Mouse (Mus musculus): ENCODE measurements at regions not wholly inside any gene's neighbourhood (a gene's known extent, or its start where the extent isn't known, plus 50 kb on each side); places are given as distances from the start of the nearest gene placed in this dataset.

DNA sequence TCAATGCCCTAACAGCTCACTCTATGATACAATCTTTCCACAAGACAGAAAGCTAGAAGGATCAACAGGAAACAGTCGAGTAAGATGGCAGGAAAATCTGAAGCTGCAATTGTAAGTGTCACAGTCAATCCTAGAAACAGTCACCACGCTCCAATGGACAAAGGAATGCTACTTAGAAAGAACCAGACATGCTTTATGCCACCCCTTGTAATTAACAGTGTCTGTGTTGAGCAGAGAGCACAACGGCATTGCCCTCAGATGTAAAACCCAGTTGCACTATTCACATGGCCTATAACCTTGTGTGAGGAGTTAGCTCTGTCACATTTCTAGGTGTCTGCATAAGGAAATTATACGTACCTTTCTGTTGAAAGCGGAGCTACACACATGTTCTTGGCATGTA is 864.8 kb downstream of the Defb40 start:
- H3K4me1 ChIP-seq (ENCODE audit: control insufficient read depth, insufficient read depth, low read length): no peaks in the 10 kb centered on the region
- no peak for TF ChIP-seq CTCF (IDR thresholded peaks at IDR 0.05; ENCODE audit: insufficient read depth, low read length)
- TF ChIP-seq POLR2A (IDR thresholded peaks at IDR 0.05; ENCODE audit: borderline replicate concordance, extremely low read depth, low read depth, low read length): no peak
- H3K4me3 ChIP-seq (replicated peaks; ENCODE audit: extremely low read depth, low read depth, low read length): no peak overlapping the region
- DNase-seq: no peak
- 69% methylated on average over 5 of the region's 5 CpGs for WGBS

DNA sequence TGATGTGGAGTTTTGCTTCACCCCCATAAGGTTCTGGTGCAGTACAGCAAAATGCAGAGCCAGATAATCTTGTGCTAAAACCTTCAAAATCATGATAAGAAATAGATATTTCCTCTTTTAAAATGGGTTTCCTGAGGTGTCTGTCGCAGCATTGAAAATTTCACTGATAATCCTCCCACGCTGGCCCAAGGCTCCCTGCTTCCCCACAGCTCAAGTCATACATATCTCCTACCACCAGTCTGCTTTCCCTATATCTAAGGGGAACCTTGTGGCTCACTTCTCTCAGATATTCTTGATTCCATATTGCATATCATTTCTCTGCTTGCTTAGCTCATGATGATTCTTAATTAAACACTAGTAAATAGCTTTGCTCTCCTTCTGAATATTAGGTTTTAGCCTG is 868.6 kb downstream of the Defb40 start:
- no peaks in the 10 kb centered on the region for H3K4me1 ChIP-seq (ENCODE audit: control insufficient read depth, insufficient read depth, low read length)
- WGBS: 67% methylated on average over 2 of the region's 2 CpGs
- no peak for DNase-seq
- no peak for TF ChIP-seq POLR2A (IDR thresholded peaks at IDR 0.05; ENCODE audit: borderline replicate concordance, extremely low read depth, low read depth, low read length)
- TF ChIP-seq CTCF (IDR thresholded peaks at IDR 0.05; ENCODE audit: insufficient read depth, low read length): no peak
- no peak overlapping the region for H3K4me3 ChIP-seq (replicated peaks; ENCODE audit: extremely low read depth, low read depth, low read length)

DNA sequence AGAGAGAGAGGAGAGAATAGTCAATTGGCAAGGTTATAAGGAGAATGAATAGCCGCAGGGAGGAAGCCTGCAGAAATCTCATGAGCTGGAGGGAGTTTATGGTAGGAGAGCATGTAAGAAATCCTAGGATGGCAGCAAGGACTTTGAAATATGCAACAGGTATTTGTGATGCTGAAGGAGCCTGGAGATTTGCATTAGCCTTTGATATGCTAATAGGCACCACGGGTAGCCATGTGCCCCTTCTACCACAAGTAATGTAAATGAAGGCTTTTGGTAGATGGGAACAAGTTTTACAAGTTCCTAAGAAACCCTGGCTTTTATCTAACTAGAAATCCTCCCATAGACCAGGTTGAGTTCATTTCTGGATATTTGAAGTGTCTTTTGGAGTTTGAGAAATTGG is 871.2 kb downstream of the Defb40 start:
- 57% methylated on average over 2 of the region's 2 CpGs for WGBS
- DNase-seq: no peak
- TF ChIP-seq CTCF (IDR thresholded peaks at IDR 0.05; ENCODE audit: insufficient read depth, low read length) (no peak), POLR2A (IDR thresholded peaks at IDR 0.05; ENCODE audit: borderline replicate concordance, extremely low read depth, low read depth, low read length) (no peak)
- no peaks in the 10 kb centered on the region for H3K4me1 ChIP-seq (ENCODE audit: control insufficient read depth, insufficient read depth, low read length)
- no peak overlapping the region for H3K4me3 ChIP-seq (replicated peaks; ENCODE audit: extremely low read depth, low read depth, low read length)

DNA sequence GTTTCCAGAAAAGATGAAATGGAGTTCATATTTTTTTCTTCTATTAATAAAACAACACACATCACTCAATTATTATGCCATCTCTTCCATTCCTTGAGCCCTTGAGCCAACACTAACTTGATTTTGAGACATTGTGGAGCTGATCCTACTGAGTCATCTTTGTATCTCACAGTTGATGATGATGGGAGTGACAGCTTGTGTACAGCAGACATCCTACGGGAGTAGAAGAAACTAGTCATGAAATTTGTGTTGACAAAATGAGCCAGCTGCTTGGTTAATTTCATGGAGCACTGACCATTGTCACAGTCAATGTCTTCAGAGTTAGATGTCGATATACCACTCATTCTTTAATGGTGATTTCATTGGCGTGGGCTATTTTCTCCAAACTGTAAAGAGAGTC is 912.6 kb downstream of the Defb40 start:
- no peak for TF ChIP-seq POLR2A (IDR thresholded peaks at IDR 0.05; ENCODE audit: borderline replicate concordance, extremely low read depth, low read depth, low read length)
- no peak for TF ChIP-seq CTCF (IDR thresholded peaks at IDR 0.05; ENCODE audit: insufficient read depth, low read length)
- WGBS: 63% methylated on average over 3 of the region's 3 CpGs
- Histone ChIP-seq H3K4me1 (ENCODE audit: control insufficient read depth, insufficient read depth, low read length) (no peaks in the 10 kb centered on the region), H3K4me3 (replicated peaks; ENCODE audit: extremely low read depth, low read depth, low read length) (no peak overlapping the region)
- DNase-seq: no peak

DNA sequence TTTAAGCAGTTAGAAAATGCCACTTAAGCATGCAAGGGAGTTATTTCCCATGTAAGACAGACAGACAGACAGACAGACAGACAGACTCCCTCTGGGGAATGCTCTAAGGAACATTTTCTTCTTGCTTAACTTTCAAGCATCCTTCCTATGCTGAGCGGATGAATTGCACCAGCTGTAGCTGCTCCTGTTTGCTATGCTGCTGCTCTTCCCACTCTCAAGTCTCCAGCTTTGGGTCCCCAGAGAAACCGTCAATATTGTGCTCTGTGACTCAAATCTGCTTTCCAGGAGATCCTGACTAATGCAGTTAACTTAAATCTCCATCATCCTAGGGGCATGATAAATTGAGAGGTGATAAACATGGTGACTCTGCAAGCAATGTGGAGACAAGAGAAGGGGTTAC is 918.5 kb downstream of the Defb40 start:
- WGBS: 71% methylated on average over 2 of the region's 2 CpGs
- DNase-seq: no peak
- Histone ChIP-seq H3K4me3 (replicated peaks; ENCODE audit: extremely low read depth, low read depth, low read length) (no peak overlapping the region), H3K4me1 (ENCODE audit: control insufficient read depth, insufficient read depth, low read length) (no peaks in the 10 kb centered on the region)
- no peak for TF ChIP-seq POLR2A (IDR thresholded peaks at IDR 0.05; ENCODE audit: borderline replicate concordance, extremely low read depth, low read depth, low read length)
- TF ChIP-seq CTCF (IDR thresholded peaks at IDR 0.05; ENCODE audit: insufficient read depth, low read length): no peak

DNA sequence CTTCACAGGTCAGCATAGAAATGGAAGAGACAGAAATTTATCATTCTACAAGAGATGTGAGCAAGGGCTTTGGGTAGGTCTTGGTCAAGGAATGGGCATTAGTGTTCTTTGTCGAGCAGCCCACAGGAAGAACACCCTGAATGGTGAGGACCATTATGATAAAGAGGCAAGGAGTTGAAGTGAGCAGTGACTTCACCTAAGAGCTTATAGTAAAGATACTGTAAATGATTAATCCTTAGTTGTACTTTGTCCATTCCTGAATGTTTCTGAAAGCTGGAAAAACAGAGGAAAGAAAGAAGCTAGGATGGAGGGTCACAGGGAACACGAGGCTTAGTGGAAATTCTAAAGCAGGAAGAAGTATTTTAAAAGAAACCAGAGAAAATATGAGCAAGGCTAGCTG is 956.9 kb downstream of the Defb40 start:
- Histone ChIP-seq H3K4me3 (replicated peaks; ENCODE audit: extremely low read depth, low read depth, low read length) (no peak overlapping the region), H3K4me1 (ENCODE audit: control insufficient read depth, insufficient read depth, low read length) (no peaks in the 10 kb centered on the region)
- WGBS: 47% methylated on average over 2 of the region's 2 CpGs
- no peak for TF ChIP-seq CTCF (IDR thresholded peaks at IDR 0.05; ENCODE audit: insufficient read depth, low read length)
- no peak for DNase-seq

DNA sequence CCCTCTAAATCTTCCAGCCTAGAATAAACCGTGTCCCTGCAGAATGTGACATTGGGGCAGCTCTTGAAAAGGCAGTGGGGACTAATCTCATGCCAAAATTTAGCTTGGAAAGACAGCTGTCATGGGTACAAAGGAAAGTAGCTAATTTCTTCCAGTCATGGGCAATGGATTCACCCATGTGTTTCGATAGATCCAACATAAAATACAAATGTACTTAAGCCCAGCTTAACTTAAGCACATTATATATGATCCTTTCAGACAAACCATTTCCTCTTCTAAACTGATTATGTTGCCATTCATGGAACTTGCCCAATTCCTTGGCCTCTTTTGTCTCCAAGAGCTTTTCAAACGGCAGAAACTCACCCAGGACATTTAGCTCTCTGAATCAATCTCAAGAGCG is 970.5 kb downstream of the Defb40 start:
- H3K4me1 ChIP-seq (ENCODE audit: control insufficient read depth, insufficient read depth, low read length): no peaks in the 10 kb centered on the region
- WGBS: 76% methylated on average over 4 of the region's 4 CpGs
- H3K4me3 ChIP-seq (replicated peaks; ENCODE audit: extremely low read depth, low read depth, low read length): no peak overlapping the region
- TF ChIP-seq CTCF (IDR thresholded peaks at IDR 0.05; ENCODE audit: insufficient read depth, low read length) (no peak), POLR2A (IDR thresholded peaks at IDR 0.05; ENCODE audit: borderline replicate concordance, extremely low read depth, low read depth, low read length) (no peak)
- no peak for DNase-seq

DNA sequence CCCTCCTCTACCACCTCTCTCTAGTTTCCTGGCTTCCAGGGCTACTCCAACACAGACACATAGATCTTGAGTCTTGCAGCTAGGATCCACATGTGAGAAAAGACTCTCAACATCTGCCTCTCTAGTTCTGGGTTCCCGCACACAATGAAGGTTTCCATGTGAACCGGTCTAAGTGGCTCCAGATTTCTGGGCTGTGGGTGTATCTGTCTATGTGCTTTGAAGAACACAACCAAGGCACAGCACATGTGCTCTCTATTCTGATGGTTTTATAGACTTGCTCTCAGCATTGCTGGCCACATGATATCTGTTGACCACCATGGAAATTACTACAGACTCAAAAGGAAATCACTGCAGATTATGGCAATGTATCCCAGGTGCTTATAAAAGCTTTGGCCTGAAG is 972.4 kb downstream of the Defb40 start:
- H3K4me3 ChIP-seq (replicated peaks; ENCODE audit: extremely low read depth, low read depth, low read length): no peak overlapping the region
- no peaks in the 10 kb centered on the region for H3K4me1 ChIP-seq (ENCODE audit: control insufficient read depth, insufficient read depth, low read length)
- TF ChIP-seq POLR2A (IDR thresholded peaks at IDR 0.05; ENCODE audit: borderline replicate concordance, extremely low read depth, low read depth, low read length): no peak
- TF ChIP-seq CTCF (IDR thresholded peaks at IDR 0.05; ENCODE audit: insufficient read depth, low read length): no peak
- 96% methylated on average over 2 of the region's 2 CpGs for WGBS
- no peak for DNase-seq

DNA sequence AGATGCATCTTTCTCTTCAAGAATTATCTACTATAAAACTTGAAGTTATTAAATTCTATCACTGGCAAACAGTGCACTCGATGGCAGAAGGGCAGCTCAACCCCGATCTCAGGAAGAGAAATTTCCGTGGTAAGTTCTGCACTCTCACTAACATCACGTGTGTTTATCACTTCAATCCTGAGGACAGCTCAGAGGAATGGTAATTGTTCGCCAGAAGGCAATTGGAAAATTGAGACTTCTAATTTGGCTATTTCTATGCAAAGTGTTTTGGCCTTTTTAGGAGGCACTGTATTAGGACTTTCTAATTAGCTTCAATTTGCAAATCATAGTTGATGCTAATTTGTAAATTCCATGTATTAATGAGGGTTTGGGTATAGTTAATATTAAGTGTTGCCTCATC is 977.3 kb downstream of the Defb40 start:
- no peaks in the 10 kb centered on the region for H3K4me1 ChIP-seq (ENCODE audit: control insufficient read depth, insufficient read depth, low read length)
- H3K4me3 ChIP-seq (replicated peaks; ENCODE audit: extremely low read depth, low read depth, low read length): no peak overlapping the region
- DNase-seq: no peak
- no peak for TF ChIP-seq POLR2A (IDR thresholded peaks at IDR 0.05; ENCODE audit: borderline replicate concordance, extremely low read depth, low read depth, low read length)
- TF ChIP-seq CTCF (IDR thresholded peaks at IDR 0.05; ENCODE audit: insufficient read depth, low read length): no peak
- WGBS: 76% methylated on average over 5 of the region's 5 CpGs

DNA sequence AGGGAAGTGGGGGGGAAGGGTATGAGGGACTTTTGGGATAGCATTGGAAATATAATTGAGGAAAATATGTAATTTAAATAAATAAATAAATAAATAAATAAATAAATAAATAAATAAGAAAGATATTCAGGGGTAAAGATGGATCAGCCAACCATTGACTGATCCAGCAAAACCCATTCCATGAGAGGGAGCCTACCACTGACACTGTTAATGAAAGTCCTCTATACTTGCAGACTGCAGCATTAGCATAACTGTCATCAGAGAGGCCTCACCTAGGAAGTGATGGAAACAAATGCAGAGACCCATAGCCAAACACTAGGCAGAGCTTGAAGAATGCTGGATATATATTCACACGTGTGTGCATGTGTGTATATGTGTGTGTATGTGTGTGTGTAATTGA is 993.3 kb downstream of the Defb40 start:
- Histone ChIP-seq H3K4me1 (ENCODE audit: control insufficient read depth, insufficient read depth, low read length) (no peaks in the 10 kb centered on the region), H3K4me3 (replicated peaks; ENCODE audit: extremely low read depth, low read depth, low read length) (no peak overlapping the region)
- 68% methylated on average over 1 of the region's 1 CpGs for WGBS
- TF ChIP-seq POLR2A (IDR thresholded peaks at IDR 0.05; ENCODE audit: borderline replicate concordance, extremely low read depth, low read depth, low read length): no peak
- TF ChIP-seq CTCF (IDR thresholded peaks at IDR 0.05; ENCODE audit: insufficient read depth, low read length): no peak
- DNase-seq: no peak

DNA sequence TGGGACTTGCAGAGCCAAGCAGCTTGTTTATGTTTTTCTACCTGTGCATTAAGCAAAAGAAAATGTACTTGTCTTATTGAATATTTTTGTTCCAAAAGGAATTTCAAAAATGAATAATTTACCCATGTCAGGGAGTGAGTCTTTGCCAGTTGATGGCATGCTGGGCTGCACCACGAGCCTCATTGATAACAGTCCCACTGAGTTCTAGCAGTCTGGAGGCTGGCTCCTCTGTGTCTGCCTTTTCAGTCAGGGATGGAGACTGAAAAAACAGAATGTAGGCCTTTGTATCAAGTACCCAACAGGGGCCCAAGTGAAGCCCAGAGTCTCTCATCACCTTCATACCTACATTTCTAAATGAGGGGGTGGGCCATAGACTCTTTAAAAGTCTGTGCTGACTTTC is 1029.2 kb downstream of the Defb40 start:
- WGBS: 56% methylated on average over 1 of the region's 1 CpGs
- DNase-seq: no peak
- H3K4me3 ChIP-seq (replicated peaks; ENCODE audit: extremely low read depth, low read depth, low read length): no peak overlapping the region
- TF ChIP-seq POLR2A (IDR thresholded peaks at IDR 0.05; ENCODE audit: borderline replicate concordance, extremely low read depth, low read depth, low read length) (no peak), CTCF (IDR thresholded peaks at IDR 0.05; ENCODE audit: insufficient read depth, low read length) (no peak)
- H3K4me1 ChIP-seq (ENCODE audit: control insufficient read depth, insufficient read depth, low read length): no peaks in the 10 kb centered on the region
